8 mouse cellular contexts compared by ENCODE assay signal in genomic region chr16:18498558-18498990, GRCm38 (mm10). TPM values are rescaled to one million over a fixed set of nuclear protein-coding genes. Genes with fewer than 3 reads are reported as not detected.
DNase-seq lines count a peak whose midpoint lies in the region; ATAC-seq lines count a peak whose summit lies in the region.

TSS of gene Gnb1l (plus strand) at chr16:18498713.
TSS of gene Rtl10 (plus strand) at chr16:18498901.

- no peaks in the 10 kb centered on the region for H3K27me3 ChIP-seq in megakaryocyte, embryonic 14.5 days (replicated peaks)

- no peaks in the 10 kb centered on the region for H3K9me3 ChIP-seq in megakaryocyte, embryonic 14.5 days

- H3K36me3 ChIP-seq in megakaryocyte, embryonic 14.5 days (replicated peaks; ENCODE audit: low read length) = peaks cover 25% of the 10 kb centered on the region

- peaks cover 39% of the 10 kb centered on the region for H3K4me1 ChIP-seq in megakaryocyte, embryonic 14.5 days

- H3K4me3 ChIP-seq in megakaryocyte, embryonic 14.5 days (replicated peaks) = peak within 1 kb of the TSS; percentile 94

- peak; percentile 90 for ATAC-seq in common myeloid progenitor, adult 5-6 weeks (replicated peaks; ENCODE audit: low read depth, poor library complexity, severe bottlenecking)

- peak; percentile 99 for DNase-seq in ZHBTc4 (ENCODE audit: low read depth, low spot score)
- DNase-seq in gastrocnemius, adult 8-10 months (ENCODE audit: low spot score in 2 of 2) = peak; percentile 89 to 94
- DNase-seq in hindlimb bud, embryonic 11.5 days (ENCODE audit: extremely low spot score, low read depth, low spot score) = peak; percentile 73
- DNase-seq in left cerebral cortex, adult 8-10 months (ENCODE audit: low spot score in 2 of 2) = peak; percentile 91 to 92
- DNase-seq in right cerebral cortex, postnatal 10 days (ENCODE audit: low spot score in 2 of 2) = peak; percentile 96 to 98
- DNase-seq in urinary bladder, postnatal 25 days (ENCODE audit: low spot score) = peak; percentile 97

RNA-seq across cellular contexts. Expression of gene Gnb1l, which starts in this region (rescaled TPM):
- total RNA-seq in common myeloid progenitor, adult 5-6 weeks (2017) = 4.5 and 5.0 TPM in 2 replicates
- 1 to 10 TPM; 3.1 to 6.1 (median 3.7) TPM for total RNA-seq in gastrocnemius, adult 8-10 months (2022)
- 1 to 10 TPM; 4.9 to 5.7 (median 5.3) TPM for total RNA-seq in left cerebral cortex, adult 8-10 months (2022)
- polyA plus RNA-seq in megakaryocyte, embryonic 14.5 days (2012; ENCODE audit: insufficient read depth, low replicate concordance) = 2.7 and 11.4 TPM in 2 replicates

RNA-seq across cellular contexts. Expression of gene Rtl10, which starts in this region (rescaled TPM):
- 0.49 and 5.9 TPM in 2 replicates for total RNA-seq in common myeloid progenitor, adult 5-6 weeks (2017)
- total RNA-seq in gastrocnemius, adult 8-10 months (2022) = 1 to 10 TPM; 2.9 to 4.6 (median 3.7) TPM
- total RNA-seq in left cerebral cortex, adult 8-10 months (2022) = 1 to 10 TPM; 6.4 to 7.8 (median 7.6) TPM
- polyA plus RNA-seq in megakaryocyte, embryonic 14.5 days (2012; ENCODE audit: insufficient read depth, low replicate concordance) = 1.9 TPM in 1 of 2 replicates, not detected in the other

Comparison
In these comparisons a context has a peak if more than half of its experiments do, and no peak if none do; other contexts are left out.
1. Peak in every context shown above with its lines: DNase-seq, ATAC-seq and H3K4me3 ChIP-seq.